In genomic region chr1:77452721-77453120, GRCm38 (mm10) we compare ENCODE assay signal across 24 mouse cellular contexts.
"Had no signal": no experiment of that assay in that cellular context is flagged by ENCODE, and none has a peak within 500 bp of the region (broad histone marks: within the 10 kb centered on the region; RNA-seq: fewer than 3 reads in every experiment).

No protein-coding gene starts in this region.

- H3K36me3 ChIP-seq: heart, embryonic 10.5 days; heart, embryonic 12.5 days; hindbrain, embryonic 13.5 days; hindbrain, embryonic 15.5 days; kidney, embryonic 15.5 days; limb, embryonic 13.5 days; limb, embryonic 15.5 days; liver, embryonic 12.5 days had no signal

- H3K4me2 ChIP-seq: heart, embryonic 12.5 days; hindbrain, embryonic 13.5 days; hindbrain, embryonic 15.5 days; kidney, embryonic 15.5 days; limb, embryonic 13.5 days; limb, embryonic 15.5 days; liver, embryonic 12.5 days had no signal

- DNase-seq: gastrocnemius, postnatal 14 days; gastrocnemius, postnatal 36 days; heart, adult 18-20 months; heart, postnatal 10 days; kidney, adult 11 months; kidney, adult 2 months; kidney, adult 9 months; kidney, postnatal 14 days; kidney, postnatal 36 days; layer of hippocampus, adult 9-11 months; layer of hippocampus, postnatal 36 days; left cerebral cortex, postnatal 4 days had no signal

- H3K27me3 ChIP-seq: heart, embryonic 12.5 days; hindbrain, embryonic 13.5 days; hindbrain, embryonic 15.5 days; kidney, embryonic 15.5 days; limb, embryonic 13.5 days; limb, embryonic 15.5 days; liver, embryonic 12.5 days had no signal

- H3K9ac ChIP-seq: heart, embryonic 12.5 days; hindbrain, embryonic 13.5 days; hindbrain, embryonic 15.5 days; kidney, embryonic 15.5 days; limb, embryonic 13.5 days; limb, embryonic 15.5 days; liver, embryonic 12.5 days; liver, embryonic 14.5 days had no signal

- H3K27ac ChIP-seq: heart, embryonic 10.5 days; hindbrain, embryonic 13.5 days; hindbrain, embryonic 15.5 days; hindbrain, postnatal 0 days; kidney, embryonic 15.5 days; kidney, postnatal 0 days; limb, embryonic 13.5 days; limb, embryonic 15.5 days; liver, embryonic 12.5 days; liver, embryonic 14.5 days had no signal

- ATAC-seq: hindbrain, postnatal 0 days; intestine, embryonic 16.5 days; liver, embryonic 12.5 days had no signal

- H3K4me3 ChIP-seq: heart, embryonic 10.5 days; heart, embryonic 12.5 days; hindbrain, embryonic 13.5 days; hindbrain, embryonic 15.5 days; kidney, embryonic 15.5 days; limb, embryonic 13.5 days; limb, embryonic 15.5 days; liver, embryonic 12.5 days had no signal

- H3K4me1 ChIP-seq: heart, embryonic 10.5 days; heart, embryonic 12.5 days; liver, embryonic 12.5 days had no signal

- H3K9me3 ChIP-seq: heart, embryonic 10.5 days; heart, embryonic 12.5 days; hindbrain, embryonic 13.5 days; hindbrain, embryonic 15.5 days; kidney, embryonic 15.5 days; limb, embryonic 13.5 days; limb, embryonic 15.5 days; liver, embryonic 12.5 days had no signal
